Comparison of ENCODE assay signal across 18 mouse cellular contexts in the genomic region with DNA sequence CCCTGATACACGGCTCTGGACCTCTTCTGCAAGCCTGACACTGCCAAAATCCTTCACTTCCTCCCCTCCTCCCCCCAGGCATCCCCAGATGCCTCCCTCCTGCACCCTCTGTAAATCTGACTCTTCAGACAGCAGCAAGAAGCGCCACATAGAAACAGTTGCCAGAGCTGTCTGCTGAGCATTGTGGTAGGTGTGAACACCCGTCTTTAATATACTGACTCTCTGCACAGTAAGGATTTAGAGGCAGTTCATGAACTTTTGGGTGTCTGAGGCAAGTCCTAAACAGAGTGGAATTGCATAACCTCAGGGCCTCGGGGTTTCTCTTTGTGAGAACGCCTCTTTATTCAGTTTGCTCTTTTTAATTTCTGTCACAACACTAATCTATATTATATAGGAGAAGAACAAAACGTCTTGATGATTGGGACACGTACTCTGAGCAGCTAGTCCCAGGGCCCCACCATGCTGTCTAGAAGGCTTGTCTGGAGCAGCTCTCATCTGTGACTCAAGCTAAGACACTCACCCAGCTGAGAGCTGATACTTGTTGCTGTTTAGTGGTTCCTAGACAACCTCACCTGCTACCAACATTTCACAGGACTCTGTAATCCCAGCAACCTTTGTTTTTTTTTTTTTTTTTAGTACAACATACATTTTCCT. TPM values are rescaled to one million over a fixed set of nuclear protein-coding genes. Genes with fewer than 3 reads are reported as not detected.
DNase-seq lines count a peak whose midpoint lies in the region; ATAC-seq and TF ChIP-seq lines count a peak whose summit lies in the region.
"Had no signal": no experiment of that assay in that cellular context is flagged by ENCODE, and none has a peak within 500 bp of the region (broad histone marks: within the 10 kb centered on the region; RNA-seq: fewer than 3 reads in every experiment).

No protein-coding gene starts in this region.

- no peak overlapping the region for H3K4me2 ChIP-seq in forebrain, embryonic 13.5 days
- no peak overlapping the region for H3K4me2 ChIP-seq in forebrain, embryonic 15.5 days (replicated peaks)
- no peak overlapping the region for H3K4me2 ChIP-seq in lung, embryonic 16.5 days (ENCODE audit: low read depth, low read length)
- H3K4me2 ChIP-seq in limb, embryonic 14.5 days (replicated peaks; ENCODE audit: low read depth, low read length, severe bottlenecking), result no peak overlapping the region
- H3K4me2 ChIP-seq: liver, embryonic 11.5 days had no signal

- H3K27ac ChIP-seq in forebrain, embryonic 13.5 days, result no peak overlapping the region
- H3K27ac ChIP-seq in forebrain, embryonic 15.5 days (replicated peaks), result no peak overlapping the region
- no peak overlapping the region for H3K27ac ChIP-seq in lung, embryonic 16.5 days (ENCODE audit: low read length)
- H3K27ac ChIP-seq in embryonic facial prominence, embryonic 10.5 days (replicated peaks), result 0 out of 2 replicates have a peak overlapping the region, but pooled peaks have one; percentile 41
- H3K27ac ChIP-seq in limb, embryonic 14.5 days (replicated peaks; ENCODE audit: low read depth, low read length), result 0 out of 2 replicates have a peak overlapping the region, but pooled peaks have one; percentile 26
- H3K27ac ChIP-seq: hindbrain, postnatal 0 days; layer of hippocampus, adult 2 months had no signal

- H3K4me1 ChIP-seq in forebrain, embryonic 13.5 days, result peaks cover 9% of the 10 kb centered on the region; the same call in 1 of the 2 replicates
- H3K4me1 ChIP-seq in forebrain, embryonic 15.5 days, result peaks cover 4% of the 10 kb centered on the region; the same call in 1 of the 2 replicates
- H3K4me1 ChIP-seq in lung, embryonic 16.5 days (replicated peaks; ENCODE audit: control insufficient read depth, insufficient read depth, low read length), result 0 out of 2 replicates have a peak, but pooled peaks cover 2% of the 10 kb centered on the region
- H3K4me1 ChIP-seq in lung, adult 2 months (ENCODE audit: control insufficient read depth, insufficient read depth, low read length), result no peaks in the 10 kb centered on the region
- H3K4me1 ChIP-seq in embryonic facial prominence, embryonic 10.5 days, result peaks cover 24% of the 10 kb centered on the region
- peaks cover 10% of the 10 kb centered on the region for H3K4me1 ChIP-seq in limb, embryonic 14.5 days (ENCODE audit: control insufficient read depth, insufficient read depth, low read length)

- WGBS in forebrain, embryonic 13.5 days, result 24% methylated on average over 7 of the region's 7 CpGs
- WGBS in forebrain, embryonic 15.5 days, result 18% methylated on average over 7 of the region's 7 CpGs
- WGBS in lung, embryonic 16.5 days, result 30% methylated on average over 7 of the region's 7 CpGs
- WGBS in lung, adult 2 months, result 56% methylated on average over 7 of the region's 7 CpGs
- 49% methylated on average over 7 of the region's 7 CpGs for WGBS in embryonic facial prominence, embryonic 10.5 days
- WGBS in limb, embryonic 14.5 days, result 24% methylated on average over 7 of the region's 7 CpGs

- DNase-seq in lung, adult 2 months, result no peak
- DNase-seq in embryonic facial prominence, embryonic 10.5 days (ENCODE audit: low spot score), result peak; percentile 15
- DNase-seq in limb, embryonic 14.5 days (ENCODE audit: low spot score), result peak; percentile 39
- DNase-seq in left cerebral cortex, adult 11 months (ENCODE audit: low spot score), result no peak
- no peak for DNase-seq in layer of hippocampus, adult 9-10 months (ENCODE audit: low spot score)
- DNase-seq: adrenal gland, adult 2 months; cerebellum, adult 8-10 months; gastrocnemius, postnatal 14 days; heart, postnatal 14 days; right cerebral cortex, postnatal 4 days; thymus, adult 2 months had no signal

- H3K9me3 ChIP-seq in forebrain, embryonic 13.5 days (replicated peaks), result no peaks in the 10 kb centered on the region
- no peaks in the 10 kb centered on the region for H3K9me3 ChIP-seq in forebrain, embryonic 15.5 days
- H3K9me3 ChIP-seq in lung, embryonic 16.5 days (ENCODE audit: control insufficient read depth, low read length), result no peaks in the 10 kb centered on the region
- H3K9me3 ChIP-seq in embryonic facial prominence, embryonic 10.5 days, result no peaks in the 10 kb centered on the region
- H3K9me3 ChIP-seq in limb, embryonic 14.5 days (ENCODE audit: control insufficient read depth, low read length), result no peaks in the 10 kb centered on the region

- H3K9ac ChIP-seq in forebrain, embryonic 13.5 days, result no peak overlapping the region
- H3K9ac ChIP-seq in forebrain, embryonic 15.5 days (replicated peaks), result no peak overlapping the region
- no peak overlapping the region for H3K9ac ChIP-seq in lung, embryonic 16.5 days (ENCODE audit: low read length)
- no peak overlapping the region for H3K9ac ChIP-seq in limb, embryonic 14.5 days (ENCODE audit: low read depth, low read length, severe bottlenecking)

- no peak for TF ChIP-seq POLR2A in lung, adult 2 months (IDR thresholded peaks at IDR 0.05; ENCODE audit: borderline replicate concordance, extremely low read depth, low read depth, low read length)
- TF ChIP-seq POLR2A in limb, embryonic 14.5 days (IDR thresholded peaks at IDR 0.05; ENCODE audit: borderline replicate concordance, extremely low read depth, insufficient read depth, insufficient read length), result no peak

- peak; percentile 27; the same call in 1 of the 2 replicates for ATAC-seq in forebrain, embryonic 13.5 days
- no peak for ATAC-seq in forebrain, embryonic 15.5 days (replicated peaks)
- peak; percentile 96 for ATAC-seq in lung, embryonic 16.5 days (ENCODE audit: low read depth)
- peak; percentile 47 for ATAC-seq in limb, embryonic 14.5 days (ENCODE audit: low FRiP score, low read depth)
- ATAC-seq: hindbrain, postnatal 0 days; Patski had no signal

- no peaks in the 10 kb centered on the region for H3K27me3 ChIP-seq in forebrain, embryonic 13.5 days
- no peaks in the 10 kb centered on the region for H3K27me3 ChIP-seq in forebrain, embryonic 15.5 days
- H3K27me3 ChIP-seq in lung, embryonic 16.5 days (ENCODE audit: control insufficient read depth, insufficient read depth, low read depth, low read length), result no peaks in the 10 kb centered on the region
- H3K27me3 ChIP-seq in embryonic facial prominence, embryonic 10.5 days (replicated peaks; ENCODE audit: low read depth, poor library complexity, severe bottlenecking), result no peaks in the 10 kb centered on the region
- H3K27me3 ChIP-seq in limb, embryonic 14.5 days (ENCODE audit: control insufficient read depth, insufficient read depth, low read length), result no peaks in the 10 kb centered on the region
- H3K27me3 ChIP-seq: Patski had no signal

- no peaks in the 10 kb centered on the region for H3K36me3 ChIP-seq in forebrain, embryonic 13.5 days (ENCODE audit: poor library complexity, severe bottlenecking)
- H3K36me3 ChIP-seq in forebrain, embryonic 15.5 days, result no peaks in the 10 kb centered on the region
- H3K36me3 ChIP-seq in lung, embryonic 16.5 days (ENCODE audit: control insufficient read depth, insufficient read depth, low read length), result no peaks in the 10 kb centered on the region
- no peaks in the 10 kb centered on the region for H3K36me3 ChIP-seq in embryonic facial prominence, embryonic 10.5 days (replicated peaks)
- no peaks in the 10 kb centered on the region for H3K36me3 ChIP-seq in limb, embryonic 14.5 days (ENCODE audit: control insufficient read depth, insufficient read depth, low read length)

- no peak overlapping the region for H3K4me3 ChIP-seq in forebrain, embryonic 13.5 days
- no peak overlapping the region for H3K4me3 ChIP-seq in forebrain, embryonic 15.5 days
- H3K4me3 ChIP-seq in lung, embryonic 16.5 days (ENCODE audit: low read length), result no peak overlapping the region
- no peak overlapping the region for H3K4me3 ChIP-seq in lung, adult 2 months (replicated peaks; ENCODE audit: extremely low read depth, low read depth, low read length)
- no peak overlapping the region for H3K4me3 ChIP-seq in embryonic facial prominence, embryonic 10.5 days
- H3K4me3 ChIP-seq in limb, embryonic 14.5 days (replicated peaks; ENCODE audit: low read length), result no peak overlapping the region
- H3K4me3 ChIP-seq: layer of hippocampus, adult 2 months had no signal

- no peak for TF ChIP-seq CTCF in lung, adult 2 months (IDR thresholded peaks at IDR 0.05; ENCODE audit: insufficient read depth, low read length)

RNA-seq across cellular contexts. Expression of a gene that starts 49.4 kb away (rescaled TPM):
- polyA plus RNA-seq in forebrain, embryonic 13.5 days (2015; fragmentation: Nextera tagmentation; extraction: Ambion mirVana), result 852 and 970 TPM in 2 replicates
- 1,052 and 1,056 TPM in 2 replicates for polyA plus RNA-seq in forebrain, embryonic 15.5 days (2015; fragmentation: Nextera tagmentation; extraction: Ambion mirVana)
- polyA plus RNA-seq in lung, embryonic 16.5 days (2015; fragmentation: Nextera tagmentation; extraction: Ambion mirVana), result 25.4 and 29.0 TPM in 2 replicates
- polyA plus RNA-seq in lung, adult 2 months (2012; rRNA removed), result 5.4 and 5.9 TPM in 2 replicates
- 300 and 318 TPM in 2 replicates for polyA plus RNA-seq in embryonic facial prominence, embryonic 10.5 days (2016; fragmentation: Nextera tagmentation; extraction: Ambion mirVana)
- polyA plus RNA-seq in limb, embryonic 14.5 days (2012; rRNA removed), result 35.1 and 46.0 TPM in 2 replicates
- polyA plus RNA-seq in limb, embryonic 14.5 days (2014; fragmentation: Nextera tagmentation; extraction: Ambion mirVana), result 102 and 139 TPM in 2 replicates

Comparison
In these comparisons a context has a peak if more than half of its experiments do, and no peak if none do; other contexts are left out.
1. H3K27ac ChIP-seq: peak in embryonic facial prominence, embryonic 10.5 days (single experiment) and limb, embryonic 14.5 days (single experiment); none in forebrain, embryonic 13.5 days (single experiment), forebrain, embryonic 15.5 days (single experiment) and lung, embryonic 16.5 days (single experiment).
2. DNase-seq: peak in embryonic facial prominence, embryonic 10.5 days (single experiment) and limb, embryonic 14.5 days (single experiment); none in lung, adult 2 months (single experiment), left cerebral cortex, adult 11 months (single experiment) and layer of hippocampus, adult 9-10 months (single experiment).